8 mouse cellular contexts compared by ENCODE assay signal in genomic region chr4:114907951-114908828, GRCm38 (mm10). TPM values are rescaled to one million over a fixed set of nuclear protein-coding genes. Genes with fewer than 3 reads are reported as not detected.
DNase-seq lines count a peak whose midpoint lies in the region; ATAC-seq and TF ChIP-seq lines count a peak whose summit lies in the region.

No protein-coding gene starts in this region.

- peak overlapping the region; percentile 68 for H3K4me3 ChIP-seq in kidney, adult 2 months (ENCODE audit: insufficient read depth, low read depth, low read length)
- H3K4me3 ChIP-seq in intestine, postnatal 0 days (ENCODE audit: low read depth, low read length): peak overlapping the region; percentile 58
- H3K4me3 ChIP-seq in midbrain, embryonic 11.5 days (ENCODE audit: low read depth, low read length): peak overlapping the region; percentile 39
- peak overlapping the region; percentile 51 for H3K4me3 ChIP-seq in stomach, postnatal 0 days (ENCODE audit: low read depth, low read length)

- H3K4me2 ChIP-seq in intestine, postnatal 0 days (replicated peaks; ENCODE audit: low read depth): peak overlapping the region; percentile 91
- H3K4me2 ChIP-seq in midbrain, embryonic 11.5 days: peak overlapping the region; percentile 61
- H3K4me2 ChIP-seq in stomach, postnatal 0 days (replicated peaks; ENCODE audit: low read depth): peak overlapping the region; percentile 88

- no peak for TF ChIP-seq EP300 in stomach, postnatal 0 days (optimal IDR thresholded peaks at IDR 0.05)

- intact Hi-C loops in left cerebral cortex, postnatal 14 days (cut with DNase I): no loop called here

- no peak for TF ChIP-seq POLR2A in kidney, adult 2 months (IDR thresholded peaks at IDR 0.05; ENCODE audit: low read depth, low read length)

- peak; percentile 1; the same call in 1 of the 2 replicates for ATAC-seq in intestine, postnatal 0 days
- ATAC-seq in midbrain, embryonic 11.5 days (ENCODE audit: low FRiP score): no peak; the same call in 1 of the 2 replicates
- ATAC-seq in stomach, postnatal 0 days (ENCODE audit: low FRiP score, low TSS enrichment): peak; percentile 33

- no peaks in the 10 kb centered on the region for H3K9me3 ChIP-seq in intestine, postnatal 0 days (ENCODE audit: control insufficient read depth)
- H3K9me3 ChIP-seq in midbrain, embryonic 11.5 days (ENCODE audit: control insufficient read depth, low read length): no peaks in the 10 kb centered on the region
- H3K9me3 ChIP-seq in stomach, postnatal 0 days (ENCODE audit: control insufficient read depth, low read length): no peaks in the 10 kb centered on the region

- peaks cover 3% of the 10 kb centered on the region for H3K27me3 ChIP-seq in kidney, adult 2 months (replicated peaks; ENCODE audit: control insufficient read depth, insufficient read depth, low read length)
- peaks cover 99% of the 10 kb centered on the region for H3K27me3 ChIP-seq in intestine, postnatal 0 days (replicated peaks; ENCODE audit: control insufficient read depth, insufficient read depth, low read length)
- peaks cover 98% of the 10 kb centered on the region for H3K27me3 ChIP-seq in midbrain, embryonic 11.5 days (ENCODE audit: control insufficient read depth, insufficient read depth, low read length)
- H3K27me3 ChIP-seq in stomach, postnatal 0 days (ENCODE audit: control insufficient read depth, insufficient read depth, low read length): peaks cover 47% of the 10 kb centered on the region; the same call in 1 of the 2 replicates

- no peaks in the 10 kb centered on the region for H3K4me1 ChIP-seq in kidney, adult 2 months (ENCODE audit: control insufficient read depth, insufficient read depth, low read length)
- H3K4me1 ChIP-seq in intestine, postnatal 0 days (replicated peaks; ENCODE audit: control insufficient read depth, insufficient read depth, low read length): no peaks in the 10 kb centered on the region
- peaks cover 3% of the 10 kb centered on the region; the same call in 1 of the 2 replicates for H3K4me1 ChIP-seq in midbrain, embryonic 11.5 days (ENCODE audit: control insufficient read depth, insufficient read depth, low read length)
- H3K4me1 ChIP-seq in stomach, postnatal 0 days (replicated peaks; ENCODE audit: control insufficient read depth, insufficient read depth): 0 out of 2 replicates have a peak, but pooled peaks cover 3% of the 10 kb centered on the region

- no peak for TF ChIP-seq CTCF in kidney, adult 2 months (conservative IDR thresholded peaks at IDR 0.05; ENCODE audit: insufficient read depth, insufficient read length, low read depth, low read length)
- no peak for TF ChIP-seq CTCF in intestine, postnatal 0 days (IDR thresholded peaks at IDR 0.05; ENCODE audit: low read depth)
- TF ChIP-seq CTCF in stomach, postnatal 0 days (IDR thresholded peaks at IDR 0.05; ENCODE audit: low read depth): no peak

- H3K27ac ChIP-seq in kidney, adult 2 months (ENCODE audit: insufficient read depth, low read depth, low read length): no peak overlapping the region
- H3K27ac ChIP-seq in intestine, postnatal 0 days (ENCODE audit: low read depth, low read length): peak overlapping the region; percentile 21; the same call in 1 of the 2 replicates
- peak overlapping the region; percentile 48; the same call in 1 of the 2 replicates for H3K27ac ChIP-seq in midbrain, embryonic 11.5 days (ENCODE audit: low read depth, low read length)
- no peak overlapping the region for H3K27ac ChIP-seq in stomach, postnatal 0 days (replicated peaks)

- under 1% methylated on average over 103 of the region's 103 CpGs for WGBS in kidney, adult 2 months
- under 1% methylated on average over 93 of the region's 103 CpGs for WGBS in intestine, postnatal 0 days
- WGBS in midbrain, embryonic 11.5 days: under 1% methylated on average over 86 of the region's 103 CpGs
- 1% methylated on average over 88 of the region's 103 CpGs for WGBS in stomach, postnatal 0 days

- peak; percentile 23 for DNase-seq in kidney, adult 2 months
- no peak for DNase-seq in kidney, postnatal 14 days
- peak; percentile 56 for DNase-seq in adrenal gland, adult 2 months
- peak; percentile 38 for DNase-seq in gastrocnemius, postnatal 10 days
- peak; percentile 95 for DNase-seq in midbrain, embryonic 11.5 days (ENCODE audit: low spot score, missing footprints)
- no peak for DNase-seq in stomach, postnatal 0 days (ENCODE audit: low spot score)
- DNase-seq in left cerebral cortex, postnatal 14 days (ENCODE audit: low spot score in 2 of 2): no peak

- peak overlapping the region; percentile 48 for H3K9ac ChIP-seq in intestine, postnatal 0 days (ENCODE audit: low read depth, low read length)
- H3K9ac ChIP-seq in midbrain, embryonic 11.5 days (ENCODE audit: low read length): peak overlapping the region; percentile 33
- H3K9ac ChIP-seq in stomach, postnatal 0 days (ENCODE audit: low read length): peak overlapping the region; percentile 38; the same call in 1 of the 2 replicates

- H3K36me3 ChIP-seq in kidney, adult 2 months (ENCODE audit: control insufficient read depth, insufficient read depth, low read length): no peaks in the 10 kb centered on the region
- no peaks in the 10 kb centered on the region for H3K36me3 ChIP-seq in intestine, postnatal 0 days (ENCODE audit: control insufficient read depth, insufficient read depth)
- H3K36me3 ChIP-seq in midbrain, embryonic 11.5 days (ENCODE audit: control insufficient read depth, insufficient read depth, low read length): no peaks in the 10 kb centered on the region
- no peaks in the 10 kb centered on the region for H3K36me3 ChIP-seq in stomach, postnatal 0 days (ENCODE audit: control insufficient read depth, insufficient read depth, low read length)

RNA-seq across cellular contexts. Expression of gene Foxd2, which starts 0.5 kb away (rescaled TPM):
- 1.5 and 1.7 TPM in 2 replicates for polyA plus RNA-seq in kidney, adult 2 months (2012; rRNA removed)
- 1 to 10 TPM; 1.2 to 2.8 TPM for total RNA-seq in adrenal gland, adult 2 months (2021)
- 5.7 and 6.3 TPM in 2 replicates for polyA plus RNA-seq in adrenal gland, adult 2 months (2012; rRNA removed)
- under 1 TPM; 0.85 to 0.90 TPM for total RNA-seq in gastrocnemius, postnatal 10 days (2021)
- polyA plus RNA-seq in intestine, postnatal 0 days (2015; fragmentation: Nextera tagmentation; extraction: Ambion mirVana): 0.50 TPM in 1 of 2 replicates, not detected in the other
- polyA plus RNA-seq in midbrain, embryonic 11.5 days (2014; fragmentation: Nextera tagmentation; extraction: Ambion mirVana): 2.0 and 2.4 TPM in 2 replicates
- polyA plus RNA-seq in stomach, postnatal 0 days (2015; fragmentation: Nextera tagmentation; extraction: Ambion mirVana): 0.06 TPM in 1 of 2 replicates, not detected in the other
- under 1 TPM; 0.30 to 0.48 TPM for total RNA-seq in left cerebral cortex, postnatal 14 days (2021)

RNA-seq across cellular contexts. Expression of gene Foxe3, which starts 17.6 kb away (rescaled TPM):
- not detected in 2 replicates for polyA plus RNA-seq in kidney, adult 2 months (2012; rRNA removed)
- total RNA-seq in adrenal gland, adult 2 months (2021): not detected
- 0.20 and 1.2 TPM in 2 replicates for polyA plus RNA-seq in adrenal gland, adult 2 months (2012; rRNA removed)
- total RNA-seq in gastrocnemius, postnatal 10 days (2021): not detected
- polyA plus RNA-seq in intestine, postnatal 0 days (2015; fragmentation: Nextera tagmentation; extraction: Ambion mirVana): not detected in 2 replicates
- polyA plus RNA-seq in midbrain, embryonic 11.5 days (2014; fragmentation: Nextera tagmentation; extraction: Ambion mirVana): 0.44 and 1.1 TPM in 2 replicates
- polyA plus RNA-seq in stomach, postnatal 0 days (2015; fragmentation: Nextera tagmentation; extraction: Ambion mirVana): not detected in 2 replicates
- not detected for total RNA-seq in left cerebral cortex, postnatal 14 days (2021)

Comparison
In these comparisons a context has a peak if more than half of its experiments do, and no peak if none do; other contexts are left out.
1. DNase-seq: peak in kidney, adult 2 months (single experiment), adrenal gland, adult 2 months (single experiment), gastrocnemius, postnatal 10 days (single experiment) and midbrain, embryonic 11.5 days (single experiment); none in kidney, postnatal 14 days (single experiment), stomach, postnatal 0 days (single experiment) and left cerebral cortex, postnatal 14 days (0 of 2).
2. H3K27ac ChIP-seq: peak in intestine, postnatal 0 days (single experiment) and midbrain, embryonic 11.5 days (single experiment); none in kidney, adult 2 months (single experiment) and stomach, postnatal 0 days (single experiment).
3. Peak in every context shown above with its lines, with median percentiles within 50 percentile points of each other: H3K4me3 ChIP-seq, H3K4me2 ChIP-seq and H3K9ac ChIP-seq.